Mouse (Mus musculus) layer of hippocampus, postnatal 36 days (tissue): ENCODE results near the gene Atp1a4. TPM values are rescaled to one million over a fixed set of nuclear protein-coding genes. Genes with fewer than 3 reads are reported as not detected.

Experiments
- DNase-seq, 2 experiments: peaks; one replicate each; pipeline ENCODE4 v3.0.0; 2022
- total RNA-seq, 2 experiments: library from RNA; stranded (reverse); gene quantifications; 2 replicates each; pipeline ENCODE4 v1.2.3; 2021

Gene Atp1a4
- total RNA-seq, 2 experiments from 2014 or later: not detected

DNA sequence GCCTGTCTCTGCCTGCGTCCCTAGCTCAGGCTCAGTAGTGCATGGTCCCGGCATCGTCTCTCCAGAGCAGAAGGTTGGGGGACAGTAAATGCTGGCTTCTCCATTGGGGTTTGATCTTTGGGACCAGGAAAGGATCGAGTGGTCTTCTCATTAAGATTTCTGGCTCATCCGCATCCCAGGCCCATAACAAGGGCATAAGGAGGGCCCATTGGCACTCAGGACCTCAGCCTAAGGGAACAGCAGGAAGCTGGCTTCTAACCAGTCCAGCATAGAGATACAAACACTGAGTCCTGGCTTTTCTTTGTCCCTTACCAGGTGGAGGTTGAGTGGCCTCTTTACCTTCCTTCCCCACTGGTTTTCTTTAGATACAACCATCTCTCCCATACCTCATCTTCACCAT, 60.4 kb downstream of the Atp1a4 start:
- DNase-seq: peak in 1 of 2 experiments; percentile 1

GRCm38 (mm10) chr1:172197146-172197545, 61.1 kb downstream of the Atp1a4 start:
- no peak for DNase-seq

GRCm38 (mm10) chr1:172194435-172194834, 63.8 kb downstream of the Atp1a4 start:
- DNase-seq: peak in 1 of 2 experiments; percentile 3

DNA sequence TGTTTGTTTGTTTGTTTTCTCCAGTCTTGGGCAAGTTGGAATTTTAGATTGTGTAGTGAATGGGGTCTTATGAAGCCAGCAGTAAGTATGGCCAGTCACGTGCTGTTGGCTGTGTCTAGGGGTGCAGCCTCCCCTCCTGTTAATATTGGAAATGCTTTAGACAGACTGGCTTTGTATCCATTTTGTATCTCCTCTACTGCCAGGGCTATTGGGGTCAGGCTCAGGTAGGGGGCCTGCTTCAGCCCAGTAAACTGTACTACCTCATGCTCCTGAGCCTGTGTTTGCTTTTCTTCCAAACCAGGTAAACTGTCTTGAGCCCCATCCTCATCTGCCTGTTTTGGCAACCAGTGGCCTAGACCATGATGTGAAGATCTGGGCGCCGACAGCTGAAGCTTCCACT, 66.0 kb downstream of the Atp1a4 start:
- no peak for DNase-seq

GRCm38 (mm10) chr1:172191578-172191977, 66.6 kb downstream of the Atp1a4 start:
- DNase-seq: no peak

GRCm38 (mm10) chr1:172188891-172189290, 69.3 kb downstream of the Atp1a4 start:
- no peak for DNase-seq

DNA sequence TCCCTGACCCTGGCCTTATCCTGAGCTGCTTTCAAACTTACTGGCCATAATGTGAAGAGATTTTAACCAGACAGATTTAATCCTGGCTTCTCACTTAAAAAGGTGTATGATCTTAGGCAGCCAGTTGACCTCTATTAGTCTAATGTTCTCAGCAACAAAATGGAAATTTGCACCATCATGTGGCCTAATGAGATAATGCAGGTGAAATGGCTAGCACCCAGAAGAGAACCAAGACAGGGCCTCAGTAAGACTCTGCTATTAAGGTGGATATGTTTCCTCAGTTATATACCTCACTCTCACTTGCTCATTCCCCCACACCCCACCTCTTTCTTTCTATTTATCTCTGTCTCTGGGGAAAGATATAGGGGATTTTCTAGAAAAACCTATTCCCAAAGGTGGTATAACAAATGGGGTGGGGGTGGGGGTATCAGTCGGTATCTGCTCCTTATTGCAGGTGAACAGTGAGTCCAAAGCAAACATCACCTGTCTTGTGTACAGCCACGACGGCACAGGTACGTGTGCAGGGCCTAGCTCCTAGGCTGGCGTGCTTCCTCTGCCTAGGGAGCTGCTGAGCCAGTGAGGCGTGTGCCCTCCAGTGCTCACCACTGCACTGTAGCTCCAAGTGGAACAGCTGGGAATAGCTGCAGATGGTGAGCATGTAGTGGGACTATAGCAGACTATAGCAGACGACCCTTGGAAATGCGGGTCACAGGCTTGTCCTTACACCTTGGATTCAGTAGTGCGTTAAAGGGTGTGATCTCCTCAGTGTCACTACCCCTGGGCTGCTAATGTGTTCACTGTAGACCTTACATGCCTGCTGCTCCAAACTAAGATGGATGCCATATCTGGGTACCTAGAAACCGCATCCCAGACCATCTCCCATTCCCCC, 71.6 kb downstream of the Atp1a4 start:
- no peak for DNase-seq

GRCm38 (mm10) chr1:172183915-172184314, 74.3 kb downstream of the Atp1a4 start:
- no peak for DNase-seq

DNA sequence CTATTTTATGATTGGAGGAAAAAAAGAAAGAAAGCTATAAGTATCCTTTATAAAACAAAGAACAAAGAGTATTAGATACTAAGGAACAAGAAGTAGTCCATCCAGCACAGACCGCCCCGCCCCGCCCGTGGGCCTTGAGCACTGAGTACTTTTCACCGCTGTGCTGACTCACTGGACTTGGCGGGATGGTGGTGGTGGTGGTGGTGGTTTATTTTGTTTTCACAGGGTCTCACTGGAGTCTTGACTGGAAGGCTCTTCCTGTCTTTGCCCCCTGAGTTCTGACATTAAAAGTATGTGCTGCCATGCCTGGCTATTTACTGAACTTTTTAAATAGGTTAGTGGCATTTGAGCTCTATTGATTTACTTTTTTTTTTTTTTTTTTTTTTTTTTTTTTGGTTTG, 75.2 kb downstream of the Atp1a4 start:
- no peak for DNase-seq

- no peak for DNase-seq
These were observed 76.4 kb downstream of the Atp1a4 start for GRCm38 (mm10) chr1:172181777-172182176.

- DNase-seq: no peak
These were observed 77.3 kb downstream of the Atp1a4 start for GRCm38 (mm10) chr1:172180881-172181280.

DNA sequence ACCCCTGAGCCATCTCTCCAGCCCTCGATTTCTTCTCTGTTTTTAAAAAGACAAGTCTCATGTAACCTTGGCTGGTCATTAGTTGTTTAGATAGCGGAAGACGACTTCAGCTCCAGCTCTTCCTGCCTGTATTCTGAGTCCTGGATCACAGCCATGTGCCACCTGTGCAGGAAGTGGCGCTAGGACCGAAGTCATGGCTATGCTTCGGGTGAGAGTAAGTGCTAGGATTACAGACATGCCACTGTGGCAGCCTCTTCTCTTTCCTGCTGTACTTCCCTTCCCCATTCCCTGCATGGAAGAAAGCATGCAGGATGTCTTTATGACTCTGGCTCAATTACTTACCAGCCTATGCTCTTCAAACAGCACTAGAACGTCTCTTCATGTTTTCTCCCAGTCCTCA, 79.1 kb downstream of the Atp1a4 start:
- DNase-seq: no peak

- no peak for DNase-seq
These were observed 80.4 kb downstream of the Atp1a4 start for GRCm38 (mm10) chr1:172177791-172178190.

Other genes with a start within 250 kb of the Atp1a4 start
- 10 to 100 TPM; 14.8 to 16.0 TPM for gene Vangl2, start 230.0 kb downstream of the Atp1a4 start, total RNA-seq
- 1 to 10 TPM; 1.3 to 1.5 TPM for gene Nhlh1, start 200.8 kb downstream of the Atp1a4 start, total RNA-seq
- 100 to 1,000 TPM; 144 TPM for gene Copa, start 175.9 kb downstream of the Atp1a4 start, total RNA-seq
- 10 to 100 TPM; 57.1 to 60.1 TPM for gene Ncstn, start 175.6 kb downstream of the Atp1a4 start, total RNA-seq
- gene Pex19, start 131.7 kb downstream of the Atp1a4 start, total RNA-seq: 10 to 100 TPM; 89.2 to 95.3 TPM
- gene Dcaf8, start 110.3 kb downstream of the Atp1a4 start, total RNA-seq: 100 to 1,000 TPM; 103 to 105 TPM
- 100 to 1,000 TPM; 418 to 426 TPM for gene Pea15a, start 51.6 kb downstream of the Atp1a4 start, total RNA-seq
- under 1 TPM in 1 of 2 experiments, not detected in 1; 0.87 TPM for gene Casq1, start 38.5 kb downstream of the Atp1a4 start, total RNA-seq
- 100 to 1,000 TPM; 256 to 272 TPM for gene Igsf8, start 3.2 kb upstream of the Atp1a4 start, total RNA-seq
- gene Atp1a2, start 39.6 kb upstream of the Atp1a4 start, total RNA-seq: 100 to 1,000 TPM; 577 to 614 TPM
- 10 to 100 TPM; 63.6 to 66.8 TPM for gene Kcnj9, start 70.9 kb upstream of the Atp1a4 start, total RNA-seq
- 10 to 100 TPM; 89.3 to 94.4 TPM for gene Kcnj10, start 82.8 kb upstream of the Atp1a4 start, total RNA-seq
- gene Pigm, start 118.1 kb upstream of the Atp1a4 start, total RNA-seq: 1 to 10 TPM; 9.1 TPM
- gene Slamf9, start 216.9 kb upstream of the Atp1a4 start, total RNA-seq: under 1 TPM in 1 of 2 experiments, not detected in 1; 0.28 TPM
- gene Igsf9, start 223.4 kb upstream of the Atp1a4 start, total RNA-seq: 10 to 100 TPM in 1 of 2 experiments, 1 to 10 TPM in 1; 8.0 to 10.7 TPM
- gene Tagln2, start 241.6 kb upstream of the Atp1a4 start, total RNA-seq: 1 to 10 TPM; 8.7 to 9.2 TPM